8 mouse cellular contexts compared by ENCODE assay signal in genomic region chr5:65537420-65538071, GRCm38 (mm10). TPM values are rescaled to one million over a fixed set of nuclear protein-coding genes. Genes with fewer than 3 reads are reported as not detected.
A peak's percentile ranks its signal among the peaks of the same experiment; 100 is the strongest.
DNase-seq lines count a peak whose midpoint lies in the region; ATAC-seq lines count a peak whose summit lies in the region.

No protein-coding gene starts in this region.

- peak overlapping the region; percentile 95 for H3K9ac ChIP-seq in kidney, embryonic 14.5 days (ENCODE audit: low read depth, low read length)
- peak overlapping the region; percentile 86 for H3K9ac ChIP-seq in embryonic facial prominence, embryonic 15.5 days
- H3K9ac ChIP-seq in hindbrain, embryonic 14.5 days: peak overlapping the region; percentile 92
- H3K9ac ChIP-seq in liver, embryonic 12.5 days: peak overlapping the region; percentile 93
- peak overlapping the region; percentile 98 for H3K9ac ChIP-seq in midbrain, embryonic 16.5 days (ENCODE audit: low read depth, low read length)

- H3K27me3 ChIP-seq in kidney, embryonic 14.5 days (ENCODE audit: control insufficient read depth, insufficient read depth, low read length): no peaks in the 10 kb centered on the region
- no peaks in the 10 kb centered on the region for H3K27me3 ChIP-seq in embryonic facial prominence, embryonic 15.5 days
- no peaks in the 10 kb centered on the region for H3K27me3 ChIP-seq in hindbrain, embryonic 14.5 days (ENCODE audit: control insufficient read depth, insufficient read depth, low read length)
- H3K27me3 ChIP-seq in liver, embryonic 12.5 days (replicated peaks): no peaks in the 10 kb centered on the region
- H3K27me3 ChIP-seq in midbrain, embryonic 16.5 days (ENCODE audit: control insufficient read depth, insufficient read depth, low read depth, low read length): no peaks in the 10 kb centered on the region

- peak overlapping the region; percentile 99 for H3K27ac ChIP-seq in kidney, embryonic 14.5 days (ENCODE audit: low read depth, low read length)
- peak overlapping the region; percentile 98 for H3K27ac ChIP-seq in embryonic facial prominence, embryonic 15.5 days (replicated peaks)
- H3K27ac ChIP-seq in hindbrain, embryonic 14.5 days: peak overlapping the region; percentile 98
- peak overlapping the region; percentile 97 for H3K27ac ChIP-seq in liver, embryonic 12.5 days
- H3K27ac ChIP-seq in midbrain, embryonic 16.5 days (ENCODE audit: low read length): peak overlapping the region; percentile 97

- WGBS in kidney, embryonic 14.5 days: under 1% methylated on average over 36 of the region's 59 CpGs
- WGBS in embryonic facial prominence, embryonic 15.5 days: 0% methylated on average over 41 of the region's 59 CpGs
- under 1% methylated on average over 50 of the region's 59 CpGs for WGBS in hindbrain, embryonic 14.5 days
- WGBS in liver, embryonic 12.5 days (ENCODE audit: insufficient replicate concordance): under 1% methylated on average over 55 of the region's 59 CpGs
- under 1% methylated on average over 37 of the region's 59 CpGs for WGBS in midbrain, embryonic 16.5 days

- peaks cover 4% of the 10 kb centered on the region for H3K4me1 ChIP-seq in kidney, embryonic 14.5 days (ENCODE audit: control insufficient read depth, insufficient read depth, low read length)
- H3K4me1 ChIP-seq in embryonic facial prominence, embryonic 15.5 days: peaks cover 9% of the 10 kb centered on the region
- H3K4me1 ChIP-seq in hindbrain, embryonic 14.5 days (replicated peaks; ENCODE audit: control insufficient read depth, insufficient read depth, low read length): peaks cover 17% of the 10 kb centered on the region
- H3K4me1 ChIP-seq in liver, embryonic 12.5 days: peaks cover 46% of the 10 kb centered on the region
- peaks cover 19% of the 10 kb centered on the region for H3K4me1 ChIP-seq in midbrain, embryonic 16.5 days (ENCODE audit: control insufficient read depth, insufficient read depth, low read length)

- peak overlapping the region; percentile 86 for H3K4me3 ChIP-seq in kidney, embryonic 14.5 days (ENCODE audit: low read length)
- H3K4me3 ChIP-seq in embryonic facial prominence, embryonic 15.5 days (replicated peaks): peak overlapping the region; percentile 87
- H3K4me3 ChIP-seq in hindbrain, embryonic 14.5 days (replicated peaks; ENCODE audit: low read length): peak overlapping the region; percentile 75
- peak overlapping the region; percentile 90 for H3K4me3 ChIP-seq in liver, embryonic 12.5 days
- peak overlapping the region; percentile 96 for H3K4me3 ChIP-seq in midbrain, embryonic 16.5 days (ENCODE audit: low read depth, low read length)

- peak overlapping the region; percentile 44 for H3K4me2 ChIP-seq in kidney, embryonic 14.5 days (replicated peaks; ENCODE audit: low read depth, low read length)
- H3K4me2 ChIP-seq in embryonic facial prominence, embryonic 15.5 days (replicated peaks): peak overlapping the region; percentile 57
- H3K4me2 ChIP-seq in hindbrain, embryonic 14.5 days (replicated peaks): peak overlapping the region; percentile 84
- H3K4me2 ChIP-seq in liver, embryonic 12.5 days: peak overlapping the region; percentile 86
- H3K4me2 ChIP-seq in midbrain, embryonic 16.5 days (ENCODE audit: low read length): peak overlapping the region; percentile 81

- no peaks in the 10 kb centered on the region for H3K9me3 ChIP-seq in kidney, embryonic 14.5 days (ENCODE audit: control insufficient read depth, low read length)
- H3K9me3 ChIP-seq in embryonic facial prominence, embryonic 15.5 days (replicated peaks): no peaks in the 10 kb centered on the region
- H3K9me3 ChIP-seq in hindbrain, embryonic 14.5 days (ENCODE audit: control insufficient read depth, low read length): no peaks in the 10 kb centered on the region
- H3K9me3 ChIP-seq in liver, embryonic 12.5 days (replicated peaks): no peaks in the 10 kb centered on the region
- no peaks in the 10 kb centered on the region for H3K9me3 ChIP-seq in midbrain, embryonic 16.5 days (replicated peaks; ENCODE audit: control insufficient read depth, low read length, poor library complexity, severe bottlenecking)

- ATAC-seq in kidney, embryonic 14.5 days (ENCODE audit: low FRiP score, low TSS enrichment): peak; percentile 59
- ATAC-seq in embryonic facial prominence, embryonic 15.5 days (ENCODE audit: insufficient number of reproducible peaks, low FRiP score, low TSS enrichment, low read depth): peak; percentile 61
- peak; percentile 68 for ATAC-seq in hindbrain, embryonic 14.5 days (ENCODE audit: low FRiP score)
- peak; percentile 66 for ATAC-seq in liver, embryonic 12.5 days
- ATAC-seq in midbrain, embryonic 16.5 days: peak; percentile 59; the same call in 1 of the 2 replicates

- no peak for DNase-seq in kidney, adult 11 months
- peak; percentile 83 for DNase-seq in NIH3T3 (ENCODE audit: low read depth)
- DNase-seq in hindbrain, embryonic 14.5 days (ENCODE audit: low spot score): peak; percentile 56
- DNase-seq in testis, postnatal 10 days (ENCODE audit: low spot score): peak; percentile 71

- H3K36me3 ChIP-seq in kidney, embryonic 14.5 days (ENCODE audit: control insufficient read depth, insufficient read depth, low read length): no peaks in the 10 kb centered on the region
- H3K36me3 ChIP-seq in embryonic facial prominence, embryonic 15.5 days: no peaks in the 10 kb centered on the region
- no peaks in the 10 kb centered on the region for H3K36me3 ChIP-seq in hindbrain, embryonic 14.5 days (replicated peaks; ENCODE audit: control insufficient read depth, insufficient read depth)
- peaks cover 18% of the 10 kb centered on the region for H3K36me3 ChIP-seq in liver, embryonic 12.5 days
- H3K36me3 ChIP-seq in midbrain, embryonic 16.5 days (ENCODE audit: control insufficient read depth, insufficient read depth, low read length): no peaks in the 10 kb centered on the region

RNA-seq across cellular contexts. Expression of gene Ube2k, which starts 0.5 kb away (rescaled TPM):
- 154 and 186 TPM in 2 replicates for polyA plus RNA-seq in kidney, embryonic 14.5 days (2014; fragmentation: Nextera tagmentation; extraction: Ambion mirVana)
- polyA plus RNA-seq in embryonic facial prominence, embryonic 15.5 days (2015; fragmentation: Nextera tagmentation; extraction: Ambion mirVana): 172 and 181 TPM in 2 replicates
- 153 and 159 TPM in 2 replicates for polyA plus RNA-seq in hindbrain, embryonic 14.5 days (2014; fragmentation: Nextera tagmentation; extraction: Ambion mirVana)
- 136 and 137 TPM in 2 replicates for polyA plus RNA-seq in liver, embryonic 12.5 days (2016; fragmentation: Nextera tagmentation; extraction: Ambion mirVana)
- polyA plus RNA-seq in midbrain, embryonic 16.5 days (2015; fragmentation: Nextera tagmentation; extraction: Ambion mirVana): 186 and 206 TPM in 2 replicates

RNA-seq across cellular contexts. Expression of gene Smim14, which starts 0.6 kb away (rescaled TPM):
- 83.9 and 91.6 TPM in 2 replicates for polyA plus RNA-seq in kidney, embryonic 14.5 days (2014; fragmentation: Nextera tagmentation; extraction: Ambion mirVana)
- polyA plus RNA-seq in embryonic facial prominence, embryonic 15.5 days (2015; fragmentation: Nextera tagmentation; extraction: Ambion mirVana): 142 and 154 TPM in 2 replicates
- 201 and 237 TPM in 2 replicates for polyA plus RNA-seq in hindbrain, embryonic 14.5 days (2014; fragmentation: Nextera tagmentation; extraction: Ambion mirVana)
- 45.5 and 47.4 TPM in 2 replicates for polyA plus RNA-seq in liver, embryonic 12.5 days (2016; fragmentation: Nextera tagmentation; extraction: Ambion mirVana)
- 213 and 227 TPM in 2 replicates for polyA plus RNA-seq in midbrain, embryonic 16.5 days (2015; fragmentation: Nextera tagmentation; extraction: Ambion mirVana)

RNA-seq across cellular contexts. Expression of gene Gm43552, which starts 44.9 kb away (rescaled TPM):
- polyA plus RNA-seq in kidney, embryonic 14.5 days (2014; fragmentation: Nextera tagmentation; extraction: Ambion mirVana): not detected in 2 replicates
- polyA plus RNA-seq in embryonic facial prominence, embryonic 15.5 days (2015; fragmentation: Nextera tagmentation; extraction: Ambion mirVana): 1.4 TPM in 1 of 2 replicates, not detected in the other
- not detected in 2 replicates for polyA plus RNA-seq in hindbrain, embryonic 14.5 days (2014; fragmentation: Nextera tagmentation; extraction: Ambion mirVana)
- polyA plus RNA-seq in liver, embryonic 12.5 days (2016; fragmentation: Nextera tagmentation; extraction: Ambion mirVana): not detected in 2 replicates
- not detected in 2 replicates for polyA plus RNA-seq in midbrain, embryonic 16.5 days (2015; fragmentation: Nextera tagmentation; extraction: Ambion mirVana)
